Mouse (Mus musculus): ENCODE data around the gene Csn1s2b. TPM values are rescaled to one million over a fixed set of nuclear protein-coding genes. Genes with fewer than 3 reads are reported as not detected.
"Not testable (repeated sequence)": the region's sequence is repeated elsewhere in the genome, so short reads cannot be mapped to it uniquely, and the experiment has no call there.

Csn1s2b gene
- polyA plus RNA-seq (2016; fragmentation: Nextera tagmentation; extraction: Ambion mirVana): not detected in 2 replicates

DNA sequence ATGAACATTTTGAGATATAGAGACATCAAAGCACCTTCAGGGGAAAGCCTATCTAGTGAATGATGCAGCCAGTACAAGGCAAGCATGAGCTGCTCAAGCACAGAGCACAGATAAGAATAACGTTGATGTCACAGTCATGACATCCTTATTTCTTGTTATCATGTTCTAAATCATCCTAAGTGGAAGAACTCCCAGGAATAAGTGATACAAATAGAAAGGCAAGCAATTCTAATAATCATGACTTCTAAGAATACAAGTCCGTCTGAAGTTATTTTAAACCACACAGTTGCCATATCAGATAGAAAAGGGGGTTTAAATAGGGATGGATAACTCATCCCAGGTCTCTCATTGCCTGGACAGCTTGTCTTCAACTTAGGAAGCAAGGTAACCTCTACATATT, at the start of gene Csn1s2b:
Gene Csn1s2b, plus strand, starts transcription at position 301 of the 400 bp plus-strand sequence.
- H3K27me3 ChIP-seq: no peaks in the 10 kb centered on the region
- H3K36me3 ChIP-seq: no peaks in the 10 kb centered on the region
- no peaks in the 10 kb centered on the region for H3K4me1 ChIP-seq
- no peak within 1 kb of the TSS for H3K4me2 ChIP-seq (replicated peaks)
- no peak within 1 kb of the TSS for H3K27ac ChIP-seq (replicated peaks)
- no peak within 1 kb of the TSS for H3K4me3 ChIP-seq
- H3K9me3 ChIP-seq: no peaks in the 10 kb centered on the region
- 78% methylated on average over 2 of the region's 2 CpGs for WGBS
- ATAC-seq (ENCODE audit: low FRiP score, low read depth): no peak
- H3K9ac ChIP-seq (replicated peaks): no peak within 1 kb of the TSS

DNA sequence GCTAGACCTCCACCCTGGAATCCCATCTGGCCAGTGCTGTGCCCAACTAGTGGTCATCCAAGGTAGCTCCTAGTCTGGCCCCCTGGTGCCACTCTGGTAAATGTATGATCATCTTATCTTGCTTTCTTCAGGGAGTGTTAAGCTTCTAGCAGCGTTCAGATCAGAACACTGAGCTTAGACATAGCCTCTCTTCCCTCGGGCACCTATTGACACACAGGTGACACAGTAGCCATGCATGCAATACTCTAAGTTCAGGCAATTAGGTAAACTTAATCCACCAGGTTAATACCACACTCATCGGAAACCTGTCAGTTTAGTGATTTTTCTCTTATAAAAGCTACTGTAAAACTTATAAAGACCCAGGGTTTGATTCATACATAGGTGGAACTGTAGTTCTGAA, 43.3 kb upstream of the Csn1s2b start:
- H3K27me3 ChIP-seq: no peaks in the 10 kb centered on the region
- no peak for ATAC-seq (ENCODE audit: low FRiP score, low read depth)
- no peak overlapping the region for H3K9ac ChIP-seq (replicated peaks)
- 88% methylated on average over 3 of the region's 3 CpGs for WGBS
- no peaks in the 10 kb centered on the region for H3K4me1 ChIP-seq
- H3K36me3 ChIP-seq: no peaks in the 10 kb centered on the region
- no peak overlapping the region for H3K4me2 ChIP-seq (replicated peaks)
- H3K4me3 ChIP-seq: no peak overlapping the region
- H3K27ac ChIP-seq (replicated peaks): no peak overlapping the region
- H3K9me3 ChIP-seq: no peaks in the 10 kb centered on the region

DNA sequence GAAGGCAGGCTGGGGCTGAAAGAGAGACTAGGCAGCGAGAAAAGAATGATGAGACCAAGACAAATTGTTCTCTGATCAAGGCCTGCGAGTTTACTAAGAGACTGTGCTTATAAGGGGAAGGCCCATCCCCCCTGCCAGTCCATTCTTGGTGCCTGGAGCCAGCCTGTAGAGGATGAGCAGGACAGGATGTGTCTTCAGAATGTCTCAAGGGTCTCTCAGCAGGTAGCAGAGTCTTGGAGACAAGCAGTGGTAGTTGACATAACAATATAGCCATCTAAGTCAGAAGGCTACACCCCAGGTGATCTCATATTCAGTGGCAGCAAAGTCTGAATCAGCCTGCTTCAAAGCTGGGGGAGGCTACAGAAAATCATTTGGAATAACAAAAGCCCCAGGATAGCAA, 35.7 kb upstream of the Csn1s2b start:
- H3K4me3 ChIP-seq; H3K36me3 ChIP-seq; H3K27ac ChIP-seq (replicated peaks); H3K9ac ChIP-seq (replicated peaks); H3K4me1 ChIP-seq; ATAC-seq (ENCODE audit: low FRiP score, low read depth); H3K27me3 ChIP-seq; H3K4me2 ChIP-seq (replicated peaks); H3K9me3 ChIP-seq: not testable (repeated sequence)
- WGBS: 45% methylated on average over 2 of the region's 2 CpGs

DNA sequence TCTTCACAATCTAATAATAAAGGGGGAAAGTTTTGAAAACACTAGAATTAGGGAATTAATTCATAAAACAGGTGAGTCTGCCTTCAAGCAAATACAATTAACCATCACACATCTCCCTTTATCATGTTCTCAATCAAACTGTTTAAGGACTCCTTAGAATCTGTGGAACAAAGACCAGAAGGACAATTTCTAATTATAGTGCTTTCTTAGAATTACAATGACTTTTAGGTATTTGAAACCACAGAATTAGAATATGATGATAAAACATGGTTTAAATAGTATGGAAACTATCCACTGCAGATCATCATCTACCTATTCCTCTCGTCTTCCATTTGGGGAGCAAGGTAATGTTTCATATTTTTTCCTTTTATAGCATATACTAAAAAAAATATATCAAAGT, 33.6 kb upstream of the Csn1s2b start, which contains the start of gene Csn1s2a:
Gene Csn1s2a, plus strand, starts transcription at position 301 of the 400 bp plus-strand sequence.
- H3K27me3 ChIP-seq: no peaks in the 10 kb centered on the region
- no peaks in the 10 kb centered on the region for H3K4me1 ChIP-seq
- no peaks in the 10 kb centered on the region for H3K36me3 ChIP-seq
- H3K9me3 ChIP-seq: no peaks in the 10 kb centered on the region
- H3K4me2 ChIP-seq (replicated peaks): no peak within 1 kb of the TSS
- 74% methylated on average over 1 of the region's 1 CpGs for WGBS
- no peak within 1 kb of the TSS for H3K27ac ChIP-seq (replicated peaks)
- no peak within 1 kb of the TSS for H3K4me3 ChIP-seq
- ATAC-seq (ENCODE audit: low FRiP score, low read depth): no peak
- H3K9ac ChIP-seq (replicated peaks): no peak within 1 kb of the TSS

DNA sequence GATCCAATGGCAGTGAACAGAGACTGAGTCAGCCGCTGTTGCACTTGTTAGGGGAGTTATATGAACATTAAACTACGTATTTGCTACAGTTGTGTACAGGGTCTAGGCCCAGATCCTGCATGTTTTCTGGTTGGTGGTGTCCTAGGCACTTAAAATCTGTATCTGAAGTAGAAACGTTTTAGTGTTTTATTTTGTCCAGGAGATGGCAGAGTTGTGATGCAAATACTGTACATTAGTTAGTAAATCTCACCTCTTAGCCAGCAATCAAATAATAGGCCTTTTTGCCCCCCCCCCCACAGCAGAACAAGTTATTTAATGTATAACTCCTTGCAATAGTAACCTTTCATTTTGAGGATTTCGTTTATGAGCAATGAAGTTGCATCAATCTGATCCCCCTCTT, 25.2 kb upstream of the Csn1s2b start:
- Histone ChIP-seq H3K4me2 (replicated peaks) (no peak overlapping the region), H3K4me1 (no peaks in the 10 kb centered on the region), H3K36me3 (no peaks in the 10 kb centered on the region), H3K9ac (replicated peaks) (no peak overlapping the region), H3K27ac (replicated peaks) (no peak overlapping the region), H3K9me3 (no peaks in the 10 kb centered on the region), H3K4me3 (no peak overlapping the region), H3K27me3 (no peaks in the 10 kb centered on the region)
- 62% methylated on average over 4 of the region's 4 CpGs for WGBS
- ATAC-seq (ENCODE audit: low FRiP score, low read depth): no peak

DNA sequence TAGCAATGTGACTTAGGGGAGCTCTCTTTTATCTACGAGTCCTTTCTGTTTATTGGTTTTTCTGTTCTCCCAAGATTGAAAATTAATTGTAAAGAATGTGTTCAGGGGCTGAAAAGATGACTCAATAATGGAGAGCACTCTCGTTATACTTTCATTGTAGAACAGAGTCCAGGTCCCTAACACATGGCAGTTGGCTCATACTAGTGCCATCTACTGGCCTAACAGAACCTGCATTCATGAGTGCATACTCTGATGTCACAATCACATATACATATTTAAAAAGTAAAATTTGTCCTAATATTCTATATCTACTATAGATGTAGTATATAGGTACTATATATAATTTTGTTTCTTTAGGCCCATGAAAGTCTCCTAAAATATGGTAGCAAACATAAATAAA, 1.4 kb downstream of the Csn1s2b start:
- Histone ChIP-seq H3K4me3 (no peak overlapping the region), H3K27ac (replicated peaks) (no peak overlapping the region), H3K4me2 (replicated peaks) (no peak overlapping the region), H3K36me3 (no peaks in the 10 kb centered on the region), H3K4me1 (no peaks in the 10 kb centered on the region), H3K27me3 (no peaks in the 10 kb centered on the region), H3K9me3 (no peaks in the 10 kb centered on the region), H3K9ac (replicated peaks) (no peak overlapping the region)
- 73% methylated on average over 2 of the region's 2 CpGs for WGBS
- no peak for ATAC-seq (ENCODE audit: low FRiP score, low read depth)

DNA sequence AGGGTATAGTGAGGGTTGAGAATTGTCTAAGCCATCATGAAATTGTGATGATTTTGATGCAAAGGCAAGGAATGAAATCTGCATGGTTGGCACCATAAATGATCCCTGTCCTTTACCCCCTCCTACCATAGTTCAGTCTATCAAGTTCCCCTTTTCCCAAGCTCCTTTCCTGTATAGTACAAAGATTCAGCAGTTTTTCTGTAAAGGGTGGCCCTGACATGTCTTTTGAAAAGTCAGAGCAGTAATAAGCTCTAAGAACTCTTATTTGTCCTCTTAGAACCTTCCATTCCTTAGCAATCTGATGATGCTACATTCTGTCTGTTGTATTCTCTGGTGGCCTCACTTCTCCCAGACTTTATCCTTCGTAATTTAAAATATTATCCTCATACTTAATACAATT, 17.5 kb downstream of the Csn1s2b start, which contains the start of gene Prr27:
Gene Prr27, plus strand, starts transcription at position 301 of the 400 bp plus-strand sequence.
- Histone ChIP-seq H3K9ac (replicated peaks) (no peak within 1 kb of the TSS), H3K4me3 (no peak within 1 kb of the TSS), H3K27me3 (no peaks in the 10 kb centered on the region), H3K4me2 (replicated peaks) (no peak within 1 kb of the TSS), H3K36me3 (no peaks in the 10 kb centered on the region), H3K27ac (replicated peaks) (no peak within 1 kb of the TSS), H3K4me1 (no peaks in the 10 kb centered on the region), H3K9me3 (no peaks in the 10 kb centered on the region)
- 81% methylated on average over 1 of the region's 1 CpGs for WGBS
- ATAC-seq (ENCODE audit: low FRiP score, low read depth): no peak

DNA sequence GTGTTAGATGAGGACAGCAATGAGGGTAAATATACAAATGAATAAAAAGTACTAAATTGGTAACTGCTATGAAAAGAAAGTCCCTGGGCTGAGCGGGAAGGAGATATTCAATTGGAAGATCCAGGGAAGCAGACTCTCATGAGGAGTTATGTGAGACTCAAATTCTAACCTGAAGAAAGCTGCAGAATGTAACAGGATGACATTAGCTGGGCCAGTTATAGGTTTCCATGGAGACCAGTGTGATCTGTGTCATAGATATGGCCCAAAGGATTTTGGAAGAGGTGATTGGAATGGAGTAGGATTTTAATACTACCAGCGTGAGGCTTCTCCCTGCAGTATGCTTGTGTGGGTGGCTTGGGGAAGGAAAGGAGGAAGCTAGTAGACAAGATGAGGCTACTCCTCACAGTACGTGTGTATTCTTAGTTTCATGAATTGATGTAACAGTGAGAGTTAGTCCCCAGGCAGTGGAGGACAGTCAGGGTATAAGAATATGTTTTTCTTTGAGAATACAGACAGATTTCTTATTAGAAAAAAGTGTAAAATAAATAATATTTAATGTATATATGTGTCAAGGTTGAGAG, 47.3 kb downstream of the Csn1s2b start:
- Histone ChIP-seq H3K9ac (replicated peaks) (no peak overlapping the region), H3K27me3 (no peaks in the 10 kb centered on the region), H3K4me2 (replicated peaks) (no peak overlapping the region), H3K4me3 (no peak overlapping the region), H3K36me3 (no peaks in the 10 kb centered on the region), H3K27ac (replicated peaks) (no peak overlapping the region), H3K9me3 (no peaks in the 10 kb centered on the region), H3K4me1 (no peaks in the 10 kb centered on the region)
- ATAC-seq (ENCODE audit: low FRiP score, low read depth): no peak
- WGBS: 76% methylated on average over 3 of the region's 3 CpGs

DNA sequence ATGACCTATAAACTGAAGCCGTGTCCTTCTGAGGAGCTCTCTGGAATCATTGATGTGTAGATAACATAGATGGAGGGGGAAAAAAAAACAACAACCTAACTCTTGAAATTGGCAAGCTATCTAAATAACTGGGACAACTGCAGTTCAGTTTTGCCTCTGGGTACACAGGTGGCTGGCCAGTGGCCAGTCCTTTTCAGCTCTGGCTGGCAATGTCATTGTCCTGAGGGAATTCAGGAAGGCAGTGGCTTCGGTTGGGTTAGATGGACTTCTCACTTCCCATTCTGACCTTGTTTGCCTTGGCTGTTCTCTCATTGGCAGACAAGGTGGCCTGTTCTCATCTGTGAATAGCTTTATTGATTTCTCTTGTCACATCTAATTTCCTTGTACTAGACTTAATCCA, 62.2 kb downstream of the Csn1s2b start:
- Histone ChIP-seq H3K4me2 (replicated peaks) (no peak overlapping the region), H3K4me3 (no peak overlapping the region), H3K27ac (replicated peaks) (no peak overlapping the region), H3K4me1 (no peaks in the 10 kb centered on the region), H3K27me3 (no peaks in the 10 kb centered on the region), H3K9me3 (no peaks in the 10 kb centered on the region), H3K36me3 (no peaks in the 10 kb centered on the region), H3K9ac (replicated peaks) (no peak overlapping the region)
- ATAC-seq (ENCODE audit: low FRiP score, low read depth): no peak
- 70% methylated on average over 2 of the region's 2 CpGs for WGBS

DNA sequence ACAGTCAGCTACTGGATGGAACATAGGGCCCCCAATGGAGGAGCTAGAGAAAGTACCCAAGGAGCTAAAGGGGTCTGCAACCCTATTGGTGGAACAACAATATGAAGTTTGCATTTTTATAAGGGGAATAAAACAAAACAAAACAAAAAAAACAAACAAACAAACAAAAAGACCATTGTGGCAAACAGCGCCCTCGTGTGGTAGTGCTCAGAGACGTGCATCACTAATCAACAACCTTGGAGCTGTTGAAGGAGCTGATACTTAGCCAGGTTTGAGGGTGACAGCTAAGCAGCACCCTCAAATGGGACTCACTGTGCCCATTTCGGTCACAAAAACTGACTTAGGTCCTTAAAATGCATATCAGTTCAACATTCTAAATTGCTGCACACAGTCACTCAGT, 63.5 kb downstream of the Csn1s2b start:
- no peaks in the 10 kb centered on the region for H3K36me3 ChIP-seq
- no peak for ATAC-seq (ENCODE audit: low FRiP score, low read depth)
- 32% methylated on average over 4 of the region's 4 CpGs for WGBS
- no peaks in the 10 kb centered on the region for H3K27me3 ChIP-seq
- H3K4me3 ChIP-seq: no peak overlapping the region
- no peak overlapping the region for H3K4me2 ChIP-seq (replicated peaks)
- H3K27ac ChIP-seq (replicated peaks): no peak overlapping the region
- H3K9me3 ChIP-seq: no peaks in the 10 kb centered on the region
- no peak overlapping the region for H3K9ac ChIP-seq (replicated peaks)
- H3K4me1 ChIP-seq: no peaks in the 10 kb centered on the region

Other genes starting within 250 kb of the Csn1s2b start
- gene Sult1d1, start 239.1 kb upstream of the Csn1s2b start, polyA plus RNA-seq (2016; fragmentation: Nextera tagmentation; extraction: Ambion mirVana): not detected in 2 replicates
- gene Sult1e1, start 216.5 kb upstream of the Csn1s2b start, polyA plus RNA-seq (2016; fragmentation: Nextera tagmentation; extraction: Ambion mirVana): not detected in 2 replicates
- not detected in 2 replicates for gene Csn1s1, start 141.9 kb upstream of the Csn1s2b start, polyA plus RNA-seq (2016; fragmentation: Nextera tagmentation; extraction: Ambion mirVana)
- gene Csn2, start 108.5 kb upstream of the Csn1s2b start, polyA plus RNA-seq (2016; fragmentation: Nextera tagmentation; extraction: Ambion mirVana): not detected in 2 replicates
- gene Csn1s2a, start 33.5 kb upstream of the Csn1s2b start, polyA plus RNA-seq (2016; fragmentation: Nextera tagmentation; extraction: Ambion mirVana): not detected in 2 replicates
- gene Prr27, start 17.6 kb downstream of the Csn1s2b start, polyA plus RNA-seq (2016; fragmentation: Nextera tagmentation; extraction: Ambion mirVana): not detected in 2 replicates
- not detected in 2 replicates for gene Odam, start 76.9 kb downstream of the Csn1s2b start, polyA plus RNA-seq (2016; fragmentation: Nextera tagmentation; extraction: Ambion mirVana)
- not detected in 2 replicates for gene Csn3, start 117.5 kb downstream of the Csn1s2b start, polyA plus RNA-seq (2016; fragmentation: Nextera tagmentation; extraction: Ambion mirVana)
- not detected in 2 replicates for gene 2310003L06Rik, start 161.4 kb downstream of the Csn1s2b start, polyA plus RNA-seq (2016; fragmentation: Nextera tagmentation; extraction: Ambion mirVana)
- not detected in 2 replicates for gene Gm28434, start 161.4 kb downstream of the Csn1s2b start, polyA plus RNA-seq (2016; fragmentation: Nextera tagmentation; extraction: Ambion mirVana)
- not detected in 2 replicates for gene Cabs1, start 171.4 kb downstream of the Csn1s2b start, polyA plus RNA-seq (2016; fragmentation: Nextera tagmentation; extraction: Ambion mirVana)
- gene Smr3a, start 194.5 kb downstream of the Csn1s2b start, polyA plus RNA-seq (2016; fragmentation: Nextera tagmentation; extraction: Ambion mirVana): not detected in 2 replicates

Data from midbrain, embryonic 12.5 days (tissue).